Mouse (Mus musculus): ENCODE measurements at regions not wholly inside any gene's neighbourhood (a gene's known extent, or its start where the extent isn't known, plus 50 kb on each side); places are given as distances from the start of the nearest gene placed in this dataset.
A peak's percentile ranks its signal among the peaks of the same experiment; 100 is the strongest.
"Not testable (repeated sequence)": the region's sequence is repeated elsewhere in the genome, so short reads cannot be mapped to it uniquely, and the experiment has no call there.

DNA sequence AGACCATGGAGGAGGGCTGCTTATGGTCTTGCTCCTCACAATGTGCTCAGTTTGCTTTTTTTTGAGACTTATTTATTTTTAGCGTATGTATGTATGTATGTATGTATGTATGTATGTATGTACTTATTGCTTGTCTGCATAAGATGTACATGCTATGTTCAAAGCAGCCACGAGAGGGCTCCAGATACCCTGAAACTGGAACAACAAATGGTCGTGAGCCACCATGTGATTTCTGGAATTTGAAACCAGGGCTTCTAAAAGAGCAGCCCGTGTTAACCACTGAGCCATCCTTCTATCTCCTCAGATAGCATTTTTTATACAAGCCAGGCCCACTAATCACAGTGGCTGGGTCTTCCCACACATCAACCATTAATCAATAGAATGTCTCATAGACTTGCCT lies 611.2 kb downstream of the 5730507C01Rik start:
- peaks cover 39% of the 10 kb centered on the region for H3K9me3 ChIP-seq (ENCODE audit: low read length)
- H3K36me3 ChIP-seq (ENCODE audit: insufficient read depth, low read length) = no peaks in the 10 kb centered on the region
- TF ChIP-seq CTCF (conservative IDR thresholded peaks at IDR 0.05; ENCODE audit: low read length) = peak; percentile 19
- TF ChIP-seq POU5F1 (IDR thresholded peaks at IDR 0.05; ENCODE audit: borderline replicate concordance, low read length) = no peak
- H3K27me3 ChIP-seq (ENCODE audit: insufficient read depth, low read length) = no peaks in the 10 kb centered on the region
- no peak overlapping the region for H3K4me3 ChIP-seq (replicated peaks; ENCODE audit: low read length)
- no peaks in the 10 kb centered on the region for H3K4me1 ChIP-seq (replicated peaks; ENCODE audit: low read depth, low read length)

DNA sequence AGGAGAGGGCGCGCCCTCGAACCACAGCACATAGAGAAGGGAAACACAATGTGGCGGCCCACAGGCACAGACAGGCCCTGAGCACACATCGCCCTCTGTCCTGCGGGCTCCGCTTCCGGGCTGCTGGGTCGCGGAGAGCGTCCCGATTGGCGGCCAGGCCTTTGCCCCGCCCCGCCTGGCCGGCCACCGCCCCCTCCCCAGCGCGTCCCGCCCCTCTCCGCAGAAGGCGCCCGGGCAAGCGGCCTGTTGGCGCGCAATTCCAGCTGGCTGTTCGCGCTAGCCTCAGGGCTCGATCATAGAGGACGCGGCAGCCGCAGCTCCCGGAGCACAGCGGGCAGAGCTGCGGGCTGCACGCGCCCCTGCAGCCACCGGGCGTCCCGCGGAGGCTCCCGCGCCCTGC lies 661.3 kb downstream of the 5730507C01Rik start:
- Histone ChIP-seq H3K4me3 (replicated peaks; ENCODE audit: low read length) (peak overlapping the region; percentile 96), H3K4me1 (replicated peaks; ENCODE audit: low read depth, low read length) (peaks cover 6% of the 10 kb centered on the region), H3K9me3 (ENCODE audit: low read length) (0 out of 2 replicates have a peak, but pooled peaks cover 3% of the 10 kb centered on the region), H3K27me3 (ENCODE audit: insufficient read depth, low read length) (peaks cover 3% of the 10 kb centered on the region; the same call in 1 of the 2 replicates), H3K36me3 (ENCODE audit: insufficient read depth, low read length) (no peaks in the 10 kb centered on the region)
- TF ChIP-seq CTCF (conservative IDR thresholded peaks at IDR 0.05; ENCODE audit: low read length) (no peak), NANOG (IDR thresholded peaks at IDR 0.05; ENCODE audit: borderline replicate concordance, low read length) (no peak), POU5F1 (IDR thresholded peaks at IDR 0.05; ENCODE audit: borderline replicate concordance, low read length) (no peak)

DNA sequence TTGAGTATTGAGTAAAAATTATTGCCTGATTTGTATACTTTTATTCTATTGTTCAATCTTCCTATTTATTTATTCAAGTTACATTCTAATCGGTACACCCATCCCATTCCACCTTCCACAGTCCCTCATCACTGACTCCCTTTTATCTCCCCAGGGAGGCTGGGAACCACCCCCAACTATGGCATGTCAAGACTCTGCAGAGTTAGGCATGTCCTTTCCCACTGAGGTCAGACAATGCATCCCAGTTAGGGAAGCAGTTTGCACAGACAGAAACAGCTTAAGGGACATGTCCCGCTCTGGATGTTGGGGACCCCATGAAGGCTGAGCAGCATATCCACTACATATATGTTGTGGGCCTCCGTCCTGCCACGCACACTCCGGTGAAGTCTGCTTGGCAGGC lies 678.1 kb downstream of the 5730507C01Rik start:
- Histone ChIP-seq H3K27me3 (ENCODE audit: insufficient read depth, low read length) (no peaks in the 10 kb centered on the region), H3K36me3 (ENCODE audit: insufficient read depth, low read length) (no peaks in the 10 kb centered on the region), H3K9me3 (ENCODE audit: low read length) (peaks cover 23% of the 10 kb centered on the region), H3K4me3 (replicated peaks; ENCODE audit: low read length) (no peak overlapping the region), H3K4me1 (replicated peaks; ENCODE audit: low read depth, low read length) (0 out of 2 replicates have a peak, but pooled peaks cover 3% of the 10 kb centered on the region)
- no peak for TF ChIP-seq CTCF (conservative IDR thresholded peaks at IDR 0.05; ENCODE audit: low read length)

DNA sequence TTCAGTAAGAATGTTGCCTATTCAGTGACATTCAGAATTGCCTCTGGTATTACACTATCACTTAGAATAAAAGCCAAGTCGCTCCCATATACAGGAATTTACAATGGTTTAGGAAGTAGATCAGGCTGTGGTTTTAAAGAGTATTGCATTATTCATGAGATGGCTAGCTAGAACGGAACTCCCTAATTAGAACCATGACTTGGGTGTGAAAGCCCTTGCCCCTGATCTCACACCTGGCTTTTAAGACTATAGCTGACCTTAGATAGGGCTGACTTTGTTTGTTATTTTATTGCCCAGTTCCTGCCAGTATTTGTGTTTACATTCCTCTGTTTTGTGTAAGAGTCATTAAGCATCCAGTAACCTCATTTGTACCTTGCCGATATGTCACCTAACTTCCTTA lies 678.7 kb downstream of the 5730507C01Rik start:
- H3K4me1 ChIP-seq (replicated peaks; ENCODE audit: low read depth, low read length); H3K4me3 ChIP-seq (replicated peaks; ENCODE audit: low read length); H3K36me3 ChIP-seq (ENCODE audit: insufficient read depth, low read length); H3K27me3 ChIP-seq (ENCODE audit: insufficient read depth, low read length): not testable (repeated sequence)
- peaks cover 18% of the 10 kb centered on the region for H3K9me3 ChIP-seq (ENCODE audit: low read length)
- TF ChIP-seq POU5F1 (IDR thresholded peaks at IDR 0.05; ENCODE audit: borderline replicate concordance, low read length) = peak; percentile 5; the same call in 1 of the 2 replicates

DNA sequence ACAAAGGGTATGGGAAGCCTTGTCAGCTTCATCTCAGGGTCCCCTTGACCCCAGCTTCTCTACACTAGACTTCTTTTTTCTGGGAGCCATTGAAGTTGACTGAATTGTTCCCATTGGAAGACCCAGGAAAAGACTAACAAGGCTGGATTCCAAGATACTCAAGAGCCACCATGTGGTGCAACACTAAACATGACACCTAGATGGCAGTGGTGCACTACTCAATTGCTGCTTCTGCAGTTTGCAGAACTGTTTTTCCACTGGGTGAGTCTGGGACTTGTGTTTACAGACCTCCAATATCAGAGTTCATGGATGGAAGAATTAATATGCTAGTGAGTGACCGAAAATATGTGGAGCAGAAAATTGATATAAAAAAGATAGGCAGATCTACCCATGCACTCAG lies 709.7 kb downstream of the 5730507C01Rik start:
- H3K9me3 ChIP-seq (ENCODE audit: low read length); H3K4me1 ChIP-seq (replicated peaks; ENCODE audit: low read depth, low read length); H3K27me3 ChIP-seq (ENCODE audit: insufficient read depth, low read length); H3K4me3 ChIP-seq (replicated peaks; ENCODE audit: low read length); H3K36me3 ChIP-seq (ENCODE audit: insufficient read depth, low read length): not testable (repeated sequence)
- TF ChIP-seq CTCF (conservative IDR thresholded peaks at IDR 0.05; ENCODE audit: low read length) = peak; percentile 40

GRCm38 (mm10) chr12:19246731-19247130 lies 707.6 kb upstream of the Gm21863 start:
- peak; percentile 17; the same call in 1 of the 2 replicates for TF ChIP-seq CTCF (conservative IDR thresholded peaks at IDR 0.05; ENCODE audit: low read length)
- H3K4me3 ChIP-seq (replicated peaks; ENCODE audit: low read length) = peak overlapping the region; percentile 59
- H3K9me3 ChIP-seq (ENCODE audit: low read length) = peaks cover 20% of the 10 kb centered on the region
- not testable (repeated sequence) for H3K27me3 ChIP-seq (ENCODE audit: insufficient read depth, low read length); H3K4me1 ChIP-seq (replicated peaks; ENCODE audit: low read depth, low read length); H3K36me3 ChIP-seq (ENCODE audit: insufficient read depth, low read length)

DNA sequence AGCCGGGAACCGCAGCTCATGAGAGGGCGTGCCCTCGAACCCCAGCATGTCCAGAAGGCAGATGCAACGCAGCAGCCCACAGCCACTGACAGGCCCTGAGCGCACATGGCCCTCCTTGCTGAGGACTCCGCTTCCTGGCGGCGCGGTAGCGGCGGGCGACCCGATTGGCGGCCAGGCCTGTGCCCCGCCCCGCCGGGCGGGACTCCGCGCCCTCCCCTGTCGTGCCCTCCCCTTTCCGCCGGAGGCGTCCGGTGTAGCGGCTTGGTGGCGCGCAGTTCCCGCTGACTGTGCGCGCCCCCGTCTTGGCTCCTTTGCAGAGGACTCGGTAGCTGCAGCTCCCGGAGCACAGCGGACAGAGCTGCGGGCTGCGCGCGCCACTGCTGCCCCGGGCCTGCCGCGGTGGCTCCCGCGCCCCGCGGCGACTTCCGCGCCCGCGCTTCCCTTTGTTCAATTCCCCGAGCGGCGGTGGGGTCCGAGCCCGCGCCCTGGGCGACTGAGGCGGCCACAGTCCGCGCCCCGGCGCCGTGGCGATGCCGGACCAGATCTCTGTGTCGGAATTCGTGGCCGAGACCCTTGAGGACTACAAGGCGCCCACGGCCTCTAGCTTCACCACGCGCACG lies 665.9 kb upstream of the Gm21863 start:
- peaks cover 14% of the 10 kb centered on the region for H3K9me3 ChIP-seq (ENCODE audit: low read length)
- not testable (repeated sequence) for H3K36me3 ChIP-seq (ENCODE audit: insufficient read depth, low read length); H3K27me3 ChIP-seq (ENCODE audit: insufficient read depth, low read length); H3K4me1 ChIP-seq (replicated peaks; ENCODE audit: low read depth, low read length)
- peak overlapping the region; percentile 83 for H3K4me3 ChIP-seq (replicated peaks; ENCODE audit: low read length)

GRCm38 (mm10) chr12:19289038-19289437 lies 665.3 kb upstream of the Gm21863 start:
- Histone ChIP-seq H3K9me3 (ENCODE audit: low read length) (peaks cover 14% of the 10 kb centered on the region), H3K4me3 (replicated peaks; ENCODE audit: low read length) (peak overlapping the region; percentile 83)
- H3K4me1 ChIP-seq (replicated peaks; ENCODE audit: low read depth, low read length); H3K36me3 ChIP-seq (ENCODE audit: insufficient read depth, low read length); H3K27me3 ChIP-seq (ENCODE audit: insufficient read depth, low read length): not testable (repeated sequence)

GRCm38 (mm10) chr12:19292068-19292770 lies 662.1 kb upstream of the Gm21863 start:
- not testable (repeated sequence) for H3K27me3 ChIP-seq (ENCODE audit: insufficient read depth, low read length); H3K4me3 ChIP-seq (replicated peaks; ENCODE audit: low read length); H3K36me3 ChIP-seq (ENCODE audit: insufficient read depth, low read length); H3K4me1 ChIP-seq (replicated peaks; ENCODE audit: low read depth, low read length)
- peaks cover 24% of the 10 kb centered on the region for H3K9me3 ChIP-seq (ENCODE audit: low read length)
